Mouse (Mus musculus): ENCODE data around the gene Mctp2. TPM values are rescaled to one million over a fixed set of nuclear protein-coding genes. Genes with fewer than 3 reads are reported as not detected.

Gene Mctp2
- polyA plus RNA-seq, 1 experiment = not detected

DNA sequence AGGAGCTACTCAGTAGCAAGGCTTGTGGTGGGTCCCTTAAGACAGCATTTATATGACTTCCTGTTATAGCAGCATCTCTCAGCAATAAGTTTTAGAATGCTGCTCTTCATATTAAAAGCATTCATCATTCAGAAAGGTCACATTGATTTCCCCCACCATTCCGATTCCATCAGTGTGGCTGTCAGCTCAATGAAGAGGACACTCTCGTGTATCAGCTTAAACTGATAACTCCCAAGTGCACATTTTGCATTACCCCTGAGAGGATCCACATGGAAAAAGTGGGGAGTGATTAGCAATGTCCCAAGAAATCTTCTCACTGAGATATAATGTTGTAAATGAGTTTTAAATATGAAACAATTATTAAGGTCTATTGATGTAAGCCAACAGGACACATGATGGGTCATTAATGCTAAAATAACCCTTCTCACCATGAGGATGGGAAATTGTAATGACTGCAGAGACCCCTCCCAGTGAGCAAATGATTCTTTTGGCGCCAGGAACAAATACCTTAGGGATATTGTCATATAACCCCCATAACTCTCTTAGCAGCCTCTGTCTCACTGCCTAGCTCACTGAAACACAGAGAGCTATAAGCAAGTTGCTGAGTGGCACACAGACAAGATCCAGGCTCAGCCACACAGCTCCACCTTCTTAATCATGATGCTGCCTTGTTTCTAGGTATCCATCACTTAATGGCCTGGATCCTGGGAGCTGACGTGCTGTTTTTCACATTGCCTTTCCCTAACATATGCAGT is 12.4 kb downstream of the Mctp2 start:
- TF ChIP-seq GATA1 (IDR thresholded peaks at IDR 0.05; ENCODE audit: low read length) = no peak

DNA sequence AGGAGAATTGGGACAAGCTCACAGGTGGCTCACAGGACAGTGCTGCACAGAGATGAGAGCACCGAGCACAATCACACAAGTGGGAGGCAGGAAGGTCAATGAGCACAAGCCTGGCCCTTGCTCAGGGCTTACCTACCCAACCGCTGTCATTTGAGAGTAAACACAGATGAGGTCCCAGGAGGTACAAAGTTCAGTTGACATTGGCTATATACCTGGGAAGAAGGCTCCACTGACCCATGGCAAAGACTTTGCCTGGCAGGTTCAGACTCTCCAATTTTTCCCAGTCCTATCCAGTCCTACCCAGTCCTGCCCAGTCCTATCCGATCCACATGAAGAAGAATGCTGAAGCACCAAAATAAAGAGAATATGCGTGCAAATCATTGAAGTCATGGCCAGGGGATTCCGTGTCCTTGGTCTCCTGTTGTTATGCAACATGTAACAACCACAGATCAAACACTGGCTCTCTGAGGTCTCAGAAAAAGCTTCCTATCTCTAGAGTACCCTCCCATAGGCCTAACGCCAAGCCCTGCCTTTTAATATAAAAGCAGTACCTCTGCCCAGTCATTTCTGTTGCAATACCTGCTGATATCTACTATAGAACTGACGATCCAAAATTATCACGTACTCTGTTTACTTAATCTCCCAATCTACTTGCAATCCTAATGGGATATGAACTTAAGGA is 14.0 kb downstream of the Mctp2 start:
- no peak for TF ChIP-seq GATA1 (IDR thresholded peaks at IDR 0.05; ENCODE audit: low read length)

DNA sequence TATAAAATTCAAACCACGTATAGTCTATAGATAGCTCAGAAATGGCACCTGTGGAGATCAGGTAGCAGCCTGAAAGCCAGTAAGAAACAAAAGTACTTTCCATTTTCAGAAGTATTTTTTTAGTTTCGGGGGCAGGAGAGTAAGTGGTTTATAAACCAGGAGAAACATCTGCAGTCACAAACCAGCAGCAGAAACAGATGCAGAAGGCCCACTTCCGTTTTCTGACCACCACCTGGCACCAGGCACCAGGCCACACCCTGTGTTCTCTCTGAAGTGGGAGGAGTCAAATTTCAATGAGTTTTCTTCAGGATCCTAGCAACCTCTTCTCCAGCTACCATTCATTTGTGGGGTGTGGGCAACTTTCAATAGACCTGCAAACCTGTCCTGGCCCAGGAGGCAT is 25.7 kb downstream of the Mctp2 start:
- TF ChIP-seq GATA1 (IDR thresholded peaks at IDR 0.05; ENCODE audit: low read length) = no peak

DNA sequence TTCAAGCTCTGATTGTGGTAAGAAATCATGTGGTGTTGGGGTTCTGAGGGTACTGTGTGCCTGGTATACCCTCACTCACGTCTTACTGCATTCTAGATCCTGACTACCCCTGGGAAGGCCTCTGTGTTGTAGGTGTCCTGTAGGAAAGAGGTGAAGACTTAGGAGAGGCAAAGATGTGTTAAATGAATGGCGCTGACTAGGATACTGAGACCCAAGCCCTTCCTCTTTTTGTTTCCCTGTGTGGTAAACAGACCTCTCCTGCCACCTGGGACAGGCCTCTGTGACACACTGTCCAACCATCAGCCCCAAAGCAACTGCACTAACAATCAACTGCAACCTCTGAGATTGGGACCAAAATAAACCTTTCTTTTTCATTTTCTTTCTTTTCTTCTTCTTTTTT is 28.0 kb downstream of the Mctp2 start:
- no peak for TF ChIP-seq GATA1 (IDR thresholded peaks at IDR 0.05; ENCODE audit: low read length)

DNA sequence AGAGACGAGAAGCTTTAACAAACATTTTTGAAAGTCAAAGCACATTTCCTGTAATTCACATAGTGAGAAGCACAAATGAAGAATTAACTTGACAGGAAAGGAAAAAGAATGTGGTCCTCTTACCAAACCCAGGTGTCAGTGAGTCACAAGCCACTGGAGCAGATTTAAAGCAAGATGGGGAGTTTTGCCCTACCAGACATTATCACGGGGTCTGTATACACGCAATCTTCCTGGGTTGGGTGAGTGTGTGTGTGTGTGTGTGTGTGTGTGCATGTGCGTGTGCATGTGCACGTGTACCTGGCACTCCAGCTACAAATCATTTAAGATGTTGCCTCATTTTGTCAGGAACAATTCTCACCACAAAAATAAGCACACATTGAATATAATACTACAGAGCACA is 30.9 kb downstream of the Mctp2 start:
- no peak for TF ChIP-seq GATA1 (IDR thresholded peaks at IDR 0.05; ENCODE audit: low read length)

DNA sequence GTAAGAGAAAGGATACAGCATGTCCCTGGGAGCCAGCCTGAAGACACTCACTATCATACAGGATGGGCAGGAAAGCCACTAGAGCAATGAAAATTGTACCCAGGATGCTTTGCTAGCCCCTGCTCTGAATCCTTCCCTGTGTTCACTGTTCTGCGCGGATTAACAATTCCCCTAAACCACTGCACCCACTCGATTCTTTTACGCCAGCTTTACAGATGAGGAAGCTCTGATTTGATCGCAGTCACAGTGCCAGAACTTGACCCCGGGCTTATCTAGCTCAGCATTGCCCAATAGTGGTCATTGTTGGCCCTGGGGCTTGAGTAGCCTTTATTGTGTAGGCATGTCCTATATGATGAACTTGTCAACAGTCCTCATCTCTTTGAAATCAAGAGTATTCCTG is 34.9 kb downstream of the Mctp2 start:
- no peak for TF ChIP-seq GATA1 (IDR thresholded peaks at IDR 0.05; ENCODE audit: low read length)

DNA sequence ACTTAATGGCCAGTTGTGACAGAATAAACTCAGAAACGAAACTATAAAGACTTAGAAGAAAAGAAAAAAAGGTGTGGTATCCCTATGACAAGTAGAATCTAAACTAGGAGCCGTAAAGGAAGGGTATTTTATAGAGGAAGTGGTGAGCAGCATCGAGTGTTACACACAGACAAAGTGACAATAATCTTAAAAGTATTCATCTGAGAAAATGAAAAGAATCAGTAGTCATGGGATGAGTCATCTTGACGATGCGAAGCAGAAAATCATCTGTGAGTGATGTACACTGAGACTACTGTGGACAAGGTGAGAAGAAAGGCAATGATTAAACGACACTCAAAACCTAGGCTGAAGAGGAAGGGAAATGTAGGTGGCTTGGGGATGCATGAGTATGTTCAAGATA is 36.4 kb downstream of the Mctp2 start:
- no peak for TF ChIP-seq GATA1 (IDR thresholded peaks at IDR 0.05; ENCODE audit: low read length)

DNA sequence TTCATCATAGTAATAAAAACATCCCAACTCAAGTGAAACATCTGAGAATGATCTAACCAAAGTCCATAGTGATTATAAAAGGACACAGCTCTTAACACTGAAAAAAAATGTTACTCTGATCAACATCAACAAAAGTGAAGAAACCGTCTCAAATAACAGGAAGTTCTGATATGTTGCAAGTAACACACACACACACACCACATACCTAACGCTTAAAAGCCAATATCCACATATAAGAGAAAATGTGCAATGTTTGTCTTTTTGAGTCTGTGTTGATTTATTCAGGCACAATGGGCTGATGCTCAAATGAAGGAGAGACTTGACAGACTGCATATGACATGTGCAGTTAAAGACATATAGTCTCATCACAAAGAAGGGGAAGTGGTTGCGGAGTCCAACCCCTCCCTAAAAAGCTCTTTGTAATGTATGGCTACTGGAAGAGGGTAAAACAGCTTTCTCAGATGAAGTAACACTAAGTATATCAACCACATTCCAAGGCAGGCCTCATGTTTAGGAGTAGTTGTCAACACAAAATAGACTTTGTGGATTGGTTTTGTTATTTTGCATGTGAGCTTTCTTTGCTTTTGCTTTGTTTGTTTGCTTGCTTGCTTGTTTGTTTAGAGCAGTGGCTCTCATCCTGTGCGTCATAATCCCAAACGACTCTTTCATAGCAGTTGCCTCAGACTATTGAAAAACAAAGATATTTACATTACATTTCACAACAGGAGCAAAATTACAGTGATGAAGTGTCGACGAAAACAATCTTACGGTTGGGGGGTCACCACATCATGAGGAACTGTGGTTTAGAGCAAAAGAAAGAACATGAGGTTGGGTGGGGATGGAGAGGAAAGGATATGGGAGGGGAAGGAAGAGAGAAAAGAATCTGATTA is 45.4 kb downstream of the Mctp2 start:
- no peak for TF ChIP-seq GATA1 (IDR thresholded peaks at IDR 0.05; ENCODE audit: low read length)

DNA sequence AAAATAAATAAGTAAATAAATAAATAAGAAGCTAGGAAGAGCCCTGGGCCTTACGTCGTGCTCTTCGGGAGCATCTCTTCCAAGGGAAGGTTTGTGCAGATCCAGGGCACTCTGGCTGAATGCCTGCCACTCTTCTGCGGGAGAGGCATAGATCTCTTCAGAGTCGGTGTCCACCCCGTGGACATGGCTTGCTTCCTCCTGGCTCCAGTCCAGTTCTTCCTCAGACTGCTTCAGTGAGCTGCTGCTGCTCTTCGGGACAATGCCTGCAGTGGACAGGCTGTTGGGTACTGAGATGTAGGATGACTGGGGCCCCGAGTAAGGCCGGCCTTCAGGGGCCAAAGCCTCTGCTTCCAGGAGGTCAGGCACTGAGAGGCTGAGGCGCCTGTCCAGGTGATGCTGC is 47.4 kb downstream of the Mctp2 start:
- no peak for TF ChIP-seq GATA1 (IDR thresholded peaks at IDR 0.05; ENCODE audit: low read length)

DNA sequence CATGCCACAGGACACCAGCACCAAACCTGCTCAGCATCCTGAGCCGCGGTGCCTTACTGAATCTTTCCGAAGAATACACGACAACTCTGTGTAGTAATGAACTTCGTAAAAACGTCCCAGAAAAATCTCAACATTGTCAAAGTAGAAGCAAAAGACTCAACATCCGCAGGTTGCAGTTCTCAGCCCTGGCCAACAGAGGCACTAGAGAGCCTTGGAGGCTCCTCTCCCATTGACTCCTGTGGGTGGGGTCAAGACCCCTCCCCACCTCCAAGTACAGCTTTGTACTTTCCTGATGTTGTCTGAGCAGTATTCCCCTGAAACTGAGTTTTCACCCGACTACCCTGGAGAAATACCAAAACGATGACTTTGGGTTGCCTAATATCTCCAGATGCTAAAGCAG is 65.1 kb downstream of the Mctp2 start:
- TF ChIP-seq GATA1 (IDR thresholded peaks at IDR 0.05; ENCODE audit: low read length) = no peak

DNA sequence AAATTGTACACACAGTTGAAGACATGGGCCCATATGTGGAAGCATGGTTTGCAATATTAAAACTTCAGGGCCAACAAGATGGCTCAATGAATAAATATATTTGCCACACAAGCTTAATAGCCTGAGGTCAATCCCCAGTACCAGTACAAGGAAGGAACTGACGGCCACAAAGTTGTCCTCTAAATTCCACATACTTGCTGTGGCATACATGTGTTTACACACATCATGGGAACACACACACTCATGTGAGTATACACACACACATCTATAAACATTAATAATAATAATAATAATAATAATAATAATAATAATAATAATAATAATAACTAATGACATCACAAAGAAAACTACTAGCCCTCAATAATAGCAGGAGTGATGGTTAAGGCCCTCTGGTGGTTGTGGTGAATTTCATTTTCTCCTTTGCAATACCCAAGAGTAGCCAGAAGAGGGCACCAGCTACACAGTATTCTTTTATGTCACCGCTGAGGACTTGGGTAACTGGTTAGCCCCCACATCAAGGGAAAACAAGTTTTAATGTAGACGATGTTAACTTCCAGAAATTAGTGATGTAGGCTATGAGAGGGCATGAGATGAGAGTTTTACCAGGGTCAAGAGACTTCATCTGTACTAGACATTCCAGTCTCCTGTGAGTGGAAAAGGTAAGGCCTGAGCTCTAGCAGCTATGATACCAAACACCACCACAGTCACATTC is 66.5 kb downstream of the Mctp2 start:
- no peak for TF ChIP-seq GATA1 (IDR thresholded peaks at IDR 0.05; ENCODE audit: low read length)

DNA sequence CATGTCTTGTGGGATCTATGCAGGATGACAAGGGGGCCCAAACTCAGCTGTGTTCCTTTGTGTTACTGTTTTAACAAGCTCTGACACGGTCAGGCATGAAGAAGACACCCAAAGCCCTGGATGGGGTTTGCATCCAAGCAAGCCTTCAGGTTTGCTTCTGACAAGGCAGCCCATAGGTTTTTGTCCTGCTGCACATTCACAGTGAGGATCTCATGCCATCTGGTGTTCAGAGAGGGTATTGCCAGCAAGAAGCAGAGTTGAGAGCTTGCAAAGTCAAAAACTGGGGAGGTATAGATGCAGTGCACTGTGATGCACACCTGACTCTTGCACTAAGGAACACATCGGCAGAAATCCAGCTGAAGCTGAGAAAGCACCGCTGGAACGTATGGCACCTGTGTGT is 67.8 kb downstream of the Mctp2 start:
- TF ChIP-seq GATA1 (IDR thresholded peaks at IDR 0.05; ENCODE audit: low read length) = no peak

DNA sequence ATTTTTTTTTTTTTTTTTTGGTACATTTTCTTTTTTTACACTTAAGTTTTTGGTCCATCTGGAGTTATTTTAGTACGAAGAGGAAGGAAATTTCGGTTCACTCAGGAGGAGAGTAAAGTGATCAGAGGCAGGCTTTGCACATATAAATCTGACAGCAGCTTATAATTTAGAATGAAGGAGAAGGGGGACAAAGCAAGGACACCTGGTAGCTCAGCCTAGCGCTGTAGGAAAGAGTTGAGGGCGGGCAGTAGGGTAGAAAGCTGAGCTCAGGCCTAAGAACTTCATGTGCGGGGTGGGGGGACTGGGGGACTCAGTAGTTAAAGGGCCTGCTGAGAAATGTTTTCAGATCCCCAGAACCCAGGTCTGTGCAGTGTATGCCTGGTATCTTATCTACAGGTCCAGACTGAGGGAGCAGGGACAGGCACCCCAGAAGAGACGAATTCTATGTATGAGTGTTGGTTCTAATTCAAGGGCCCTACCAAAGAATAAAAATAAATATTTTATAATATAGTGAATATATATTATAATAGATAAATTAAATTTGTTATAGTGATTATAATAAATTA is 71.9 kb downstream of the Mctp2 start:
- TF ChIP-seq GATA1 (IDR thresholded peaks at IDR 0.05; ENCODE audit: low read length) = no peak

DNA sequence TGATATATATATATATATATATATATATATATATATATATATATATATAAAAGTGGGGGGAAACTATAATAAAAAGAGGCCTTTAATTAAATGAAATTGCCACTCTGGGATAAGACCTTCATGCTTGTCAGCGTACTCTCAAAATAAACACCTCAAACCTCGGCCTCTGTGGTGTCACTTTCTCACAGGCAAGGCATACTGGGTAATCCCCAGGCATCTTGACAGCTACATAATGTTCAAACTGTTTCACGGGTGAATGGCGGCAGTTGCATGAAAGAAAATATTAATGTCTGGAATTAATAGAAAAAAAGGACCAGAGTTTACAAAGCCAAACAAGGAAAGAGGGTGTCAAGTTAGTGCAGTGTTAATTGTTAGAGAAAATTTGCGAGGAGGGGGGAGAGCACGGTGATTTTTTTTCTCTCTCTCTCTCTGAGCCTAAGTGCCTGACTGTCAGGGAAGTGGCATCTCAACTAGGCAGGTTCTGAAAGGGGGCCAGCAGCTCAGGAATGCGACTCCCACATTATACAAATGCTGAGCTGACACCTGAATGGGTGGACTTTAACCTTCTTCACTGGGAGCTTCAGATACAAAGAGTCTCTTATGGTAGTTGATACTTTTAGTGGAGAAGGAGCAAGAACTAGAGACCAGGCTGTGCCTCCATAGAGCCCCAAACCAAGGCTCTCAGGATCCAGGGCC is 75.1 kb downstream of the Mctp2 start:
- no peak for TF ChIP-seq GATA1 (IDR thresholded peaks at IDR 0.05; ENCODE audit: low read length)

DNA sequence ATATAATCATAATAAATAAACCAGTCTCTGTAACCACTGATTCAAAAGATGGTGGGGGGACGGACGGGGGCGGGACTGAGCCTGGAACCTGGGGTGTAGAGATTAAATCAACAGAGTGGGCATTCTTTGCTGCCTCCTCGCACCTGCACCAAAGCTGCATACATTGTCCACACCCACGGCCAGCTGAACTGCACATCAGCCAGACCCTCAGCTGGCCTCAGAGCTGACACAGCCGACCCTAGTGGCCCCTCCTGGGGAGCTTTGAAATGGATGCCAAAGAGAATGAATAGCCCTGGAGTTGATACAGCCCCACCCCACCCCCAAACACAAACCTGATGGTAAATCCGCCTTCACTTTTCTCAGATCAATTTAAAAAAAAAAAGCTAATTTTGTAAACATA is 76.5 kb downstream of the Mctp2 start:
- TF ChIP-seq GATA1 (IDR thresholded peaks at IDR 0.05; ENCODE audit: low read length) = no peak

Data from G1E-ER4 (cell line).